ENCODE assay signal across 12 mouse cellular contexts in genomic region chr11:79640940-79641733, GRCm38 (mm10). TPM values are rescaled to one million over a fixed set of nuclear protein-coding genes. Genes with fewer than 3 reads are reported as not detected.
DNase-seq lines count a peak whose midpoint lies in the region; ATAC-seq and TF ChIP-seq lines count a peak whose summit lies in the region.
"Had no signal": no experiment of that assay in that cellular context is flagged by ENCODE, and none has a peak within 500 bp of the region (broad histone marks: within the 10 kb centered on the region; RNA-seq: fewer than 3 reads in every experiment).

No protein-coding gene starts in this region.

- peaks cover 15% of the 10 kb centered on the region; the same call in 1 of the 2 replicates for H3K27me3 ChIP-seq in forebrain, embryonic 10.5 days (ENCODE audit: poor library complexity, severe bottlenecking)
- no peaks in the 10 kb centered on the region for H3K27me3 ChIP-seq in forebrain, embryonic 16.5 days (replicated peaks; ENCODE audit: control insufficient read depth, insufficient read depth, low read length)
- no peaks in the 10 kb centered on the region for H3K27me3 ChIP-seq in E14TG2a.4 (ENCODE audit: insufficient read depth, low read length)
- H3K27me3 ChIP-seq in liver, embryonic 12.5 days (replicated peaks): peaks cover 12% of the 10 kb centered on the region
- no peaks in the 10 kb centered on the region for H3K27me3 ChIP-seq in thymus, adult 2 months (ENCODE audit: control insufficient read depth, insufficient read depth, low read length)

- no peak overlapping the region for H3K4me2 ChIP-seq in forebrain, embryonic 16.5 days (ENCODE audit: low read length)
- H3K4me2 ChIP-seq in liver, embryonic 12.5 days: 0 out of 2 replicates have a peak overlapping the region, but pooled peaks have one; percentile 1
- H3K4me2 ChIP-seq: lung, embryonic 14.5 days had no signal

- H3K9me3 ChIP-seq in forebrain, embryonic 10.5 days: no peaks in the 10 kb centered on the region; the same call in 1 of the 2 replicates
- no peaks in the 10 kb centered on the region for H3K9me3 ChIP-seq in forebrain, embryonic 16.5 days (ENCODE audit: control insufficient read depth, low read length)
- no peaks in the 10 kb centered on the region for H3K9me3 ChIP-seq in E14TG2a.4 (ENCODE audit: low read length)
- H3K9me3 ChIP-seq in liver, embryonic 12.5 days (replicated peaks): no peaks in the 10 kb centered on the region

- 0 out of 2 replicates have a peak, but pooled peaks cover under 1% of the 10 kb centered on the region for H3K36me3 ChIP-seq in forebrain, embryonic 10.5 days (replicated peaks)
- H3K36me3 ChIP-seq in forebrain, embryonic 16.5 days (ENCODE audit: control insufficient read depth, insufficient read depth): no peaks in the 10 kb centered on the region
- no peaks in the 10 kb centered on the region for H3K36me3 ChIP-seq in E14TG2a.4 (ENCODE audit: insufficient read depth, low read length)
- no peaks in the 10 kb centered on the region for H3K36me3 ChIP-seq in liver, embryonic 12.5 days
- H3K36me3 ChIP-seq in thymus, adult 2 months (ENCODE audit: control insufficient read depth, insufficient read depth, low read length): no peaks in the 10 kb centered on the region

- 72% methylated on average over 8 of the region's 8 CpGs for WGBS in forebrain, embryonic 10.5 days
- 69% methylated on average over 8 of the region's 8 CpGs for WGBS in forebrain, embryonic 16.5 days
- WGBS in liver, embryonic 12.5 days (ENCODE audit: insufficient replicate concordance): 18% methylated on average over 8 of the region's 8 CpGs
- 15% methylated on average over 8 of the region's 8 CpGs for WGBS in thymus, adult 2 months
- WGBS in lung, adult 2 months: 44% methylated on average over 8 of the region's 8 CpGs

- no peak for TF ChIP-seq CTCF in E14TG2a.4 (conservative IDR thresholded peaks at IDR 0.05; ENCODE audit: low read length)
- peak; percentile 31; the same call in 1 of the 2 replicates for TF ChIP-seq CTCF in thymus, adult 2 months (IDR thresholded peaks at IDR 0.05; ENCODE audit: borderline replicate concordance, control insufficient read depth, extremely low read depth, insufficient read depth, low read length, poor library complexity)
- no peak for TF ChIP-seq CTCF in lung, adult 2 months (IDR thresholded peaks at IDR 0.05; ENCODE audit: insufficient read depth, low read length)

- no peak overlapping the region for H3K4me3 ChIP-seq in forebrain, embryonic 10.5 days
- H3K4me3 ChIP-seq in forebrain, embryonic 16.5 days (replicated peaks; ENCODE audit: low read length): no peak overlapping the region
- 0 out of 2 replicates have a peak overlapping the region, but pooled peaks have one; percentile 20 for H3K4me3 ChIP-seq in E14TG2a.4 (replicated peaks; ENCODE audit: low read length)
- no peak overlapping the region for H3K4me3 ChIP-seq in liver, embryonic 12.5 days
- H3K4me3 ChIP-seq in thymus, adult 2 months (ENCODE audit: control insufficient read depth, insufficient read depth, low read length): no peak overlapping the region
- no peak overlapping the region for H3K4me3 ChIP-seq in lung, adult 2 months (replicated peaks; ENCODE audit: extremely low read depth, low read depth, low read length)

- peak overlapping the region; percentile 63 for H3K27ac ChIP-seq in forebrain, embryonic 10.5 days
- H3K27ac ChIP-seq in forebrain, embryonic 16.5 days (ENCODE audit: low read length): no peak overlapping the region
- H3K27ac ChIP-seq in liver, embryonic 12.5 days: no peak overlapping the region
- peak overlapping the region; percentile 88 for H3K27ac ChIP-seq in thymus, adult 2 months (ENCODE audit: control insufficient read depth, insufficient read depth, low read length)
- H3K27ac ChIP-seq: kidney, postnatal 0 days; stomach, postnatal 0 days had no signal

- no peak for TF ChIP-seq POLR2A in thymus, adult 2 months (IDR thresholded peaks at IDR 0.05; ENCODE audit: control insufficient read depth, extremely low read depth, insufficient read depth, low read length, poor library complexity)
- no peak for TF ChIP-seq POLR2A in lung, adult 2 months (IDR thresholded peaks at IDR 0.05; ENCODE audit: borderline replicate concordance, extremely low read depth, low read depth, low read length)

- peaks cover 73% of the 10 kb centered on the region for H3K4me1 ChIP-seq in forebrain, embryonic 10.5 days
- H3K4me1 ChIP-seq in forebrain, embryonic 16.5 days (replicated peaks; ENCODE audit: control insufficient read depth, insufficient read depth, low read length): peaks cover 15% of the 10 kb centered on the region
- peaks cover 97% of the 10 kb centered on the region for H3K4me1 ChIP-seq in E14TG2a.4 (replicated peaks; ENCODE audit: low read depth, low read length)
- peaks cover 14% of the 10 kb centered on the region for H3K4me1 ChIP-seq in liver, embryonic 12.5 days
- H3K4me1 ChIP-seq in thymus, adult 2 months (replicated peaks; ENCODE audit: control insufficient read depth, insufficient read depth, low read length): peaks cover 25% of the 10 kb centered on the region
- H3K4me1 ChIP-seq in lung, adult 2 months (ENCODE audit: control insufficient read depth, insufficient read depth, low read length): no peaks in the 10 kb centered on the region

- no peak for ATAC-seq in forebrain, embryonic 16.5 days
- ATAC-seq in liver, embryonic 12.5 days: no peak
- no peak for ATAC-seq in cerebellum, adult (ENCODE audit: insufficient number of reproducible peaks, low FRiP score, low TSS enrichment)

- no peak for DNase-seq in forebrain, embryonic 10.5 days (ENCODE audit: extremely low spot score, low spot score)
- DNase-seq in thymus, adult 2 months: peak; percentile 58
- no peak for DNase-seq in lung, adult 2 months
- no peak for DNase-seq in adrenal gland, postnatal 10 days
- DNase-seq: heart, postnatal 36 days; lung, embryonic 14.5 days had no signal

- no peak overlapping the region for H3K9ac ChIP-seq in forebrain, embryonic 16.5 days (replicated peaks; ENCODE audit: low read depth, low read length)
- no peak overlapping the region for H3K9ac ChIP-seq in liver, embryonic 12.5 days
- H3K9ac ChIP-seq: lung, embryonic 14.5 days had no signal

RNA-seq across cellular contexts. Expression of gene Rab11fip4, which starts 50.1 kb away (rescaled TPM):
- 20.1 and 23.3 TPM in 2 replicates for polyA plus RNA-seq in forebrain, embryonic 10.5 days (2016; fragmentation: Nextera tagmentation; extraction: Ambion mirVana)
- polyA plus RNA-seq in forebrain, embryonic 16.5 days (2015; fragmentation: Nextera tagmentation; extraction: Ambion mirVana): 28.5 and 31.6 TPM in 2 replicates
- 1.1 and 1.5 TPM in 2 replicates for polyA plus RNA-seq in liver, embryonic 12.5 days (2016; fragmentation: Nextera tagmentation; extraction: Ambion mirVana)
- polyA plus RNA-seq in thymus, adult 2 months (2012; rRNA removed): 36.8 and 40.9 TPM in 2 replicates
- polyA plus RNA-seq in lung, adult 2 months (2012; rRNA removed): 6.9 and 7.3 TPM in 2 replicates
- total RNA-seq in adrenal gland, postnatal 10 days (2021): 1 to 10 TPM; 5.1 to 5.9 TPM

Comparison
In these comparisons a context has a peak if more than half of its experiments do, and no peak if none do; other contexts are left out.
1. H3K27ac ChIP-seq: peak in forebrain, embryonic 10.5 days (single experiment) and thymus, adult 2 months (single experiment); none in forebrain, embryonic 16.5 days (single experiment) and liver, embryonic 12.5 days (single experiment).